Mouse (Mus musculus) ES-Bruce4 (cell line): ENCODE data around the gene Smu1. TPM values are rescaled to one million over a fixed set of nuclear protein-coding genes. Genes with fewer than 3 reads are reported as not detected.

Source experiments
- H3K27ac ChIP-seq: 2 replicates; pipeline ENCODE4 v1.5.1; 2012; ENCODE audit warnings: low read length, inconsistent platforms; ENCODE audit not compliant: insufficient read depth
- H3K27me3 ChIP-seq: 2 replicates; pipeline ENCODE4 v1.6.1; 2012; ENCODE audit warnings: mild to moderate bottlenecking, low read length, inconsistent platforms; ENCODE audit not compliant: control insufficient read depth, poor library complexity, insufficient read depth, severe bottlenecking
- H3K36me3 ChIP-seq: 2 replicates; pipeline ENCODE4 v1.6.1; 2012; ENCODE audit warnings: inconsistent platforms, mild to moderate bottlenecking, low read length, moderate library complexity; ENCODE audit not compliant: control insufficient read depth, poor library complexity, insufficient read depth, severe bottlenecking
- H3K4me1 ChIP-seq: one replicate; pipeline ENCODE4 v1.8.1; 2011; ENCODE audit warnings: low read length; ENCODE audit not compliant: control insufficient read depth, insufficient read depth
- H3K4me3 ChIP-seq: 2 replicates; pipeline ENCODE4 v1.5.1; 2011; ENCODE audit warnings: low read depth, mild to moderate bottlenecking, low read length
- H3K9ac ChIP-seq: 2 replicates; pipeline ENCODE4 v1.6.1; 2012; ENCODE audit warnings: low read depth, mild to moderate bottlenecking, inconsistent platforms; ENCODE audit not compliant: poor library complexity, severe bottlenecking
- H3K9me3 ChIP-seq: replicated peaks from 2 replicates; pipeline ENCODE4 v1.6.1; 2012; ENCODE audit warnings: mild to moderate bottlenecking, low read length, inconsistent platforms; ENCODE audit not compliant: control insufficient read depth, poor library complexity, insufficient read depth, severe bottlenecking
- CTCF ChIP-seq: IDR thresholded peaks from one replicate; pipeline ENCODE4 v1.8.1; 2011; ENCODE audit warnings: low read depth, low read length
- EP300 ChIP-seq: IDR thresholded peaks from 2 replicates; pipeline ENCODE4 v1.6.1; 2011; ENCODE audit warnings: low read depth, low read length; ENCODE audit not compliant: insufficient read depth
- POLR2A ChIP-seq: IDR thresholded peaks from one replicate; pipeline ENCODE4 v1.8.1; 2011; ENCODE audit warnings: low read length; ENCODE audit not compliant: insufficient read depth
- polyA plus RNA-seq: library from polyadenylated mRNA; stranded (reverse); fragments of >200 nt; gene quantifications from 2 replicates; pipeline ENCODE4 v1.2.4, GENCODE M21; 2011; ENCODE audit warnings: low read depth; ENCODE audit not compliant: missing spikeins, insufficient read depth, insufficient read length

The Smu1 gene
- polyA plus RNA-seq, 1 experiment, result 196 TPM

GRCm38 (mm10) chr4:40774279-40775259 is 16.8 kb upstream of the Smu1 start:
- Histone ChIP-seq H3K4me3 (peak overlapping the region; percentile 58), H3K9me3 (no peaks in the 10 kb centered on the region), H3K27me3 (no peaks in the 10 kb centered on the region), H3K36me3 (no peaks in the 10 kb centered on the region), H3K27ac (no peak overlapping the region), H3K4me1 (peaks cover 5% of the 10 kb centered on the region), H3K9ac (peak overlapping the region; percentile 21)
- TF ChIP-seq EP300 (no peak), CTCF (peak; percentile 80)

GRCm38 (mm10) chr4:40759876-40760275 is 2.2 kb upstream of the Smu1 start:
- no peak overlapping the region for H3K9ac ChIP-seq
- no peak overlapping the region for H3K27ac ChIP-seq
- no peak for TF ChIP-seq POLR2A
- TF ChIP-seq CTCF, result no peak
- no peak for TF ChIP-seq EP300
- no peaks in the 10 kb centered on the region for H3K4me1 ChIP-seq
- H3K4me3 ChIP-seq, result no peak overlapping the region
- H3K36me3 ChIP-seq, result peaks cover 5% of the 10 kb centered on the region
- no peaks in the 10 kb centered on the region for H3K27me3 ChIP-seq
- no peaks in the 10 kb centered on the region for H3K9me3 ChIP-seq

GRCm38 (mm10) chr4:40757157-40757779 is 455 bp downstream of the Smu1 start:
- Histone ChIP-seq H3K4me1 (no peaks in the 10 kb centered on the region), H3K9ac (peak overlapping the region; percentile 92), H3K27ac (no peak overlapping the region), H3K9me3 (no peaks in the 10 kb centered on the region), H3K36me3 (peaks cover 27% of the 10 kb centered on the region), H3K4me3 (peak overlapping the region; percentile 99), H3K27me3 (no peaks in the 10 kb centered on the region)
- TF ChIP-seq EP300 (no peak), CTCF (no peak), POLR2A (no peak)

GRCm38 (mm10) chr4:40735351-40735750 is 22.4 kb downstream of the Smu1 start:
- H3K9ac ChIP-seq, result no peak overlapping the region
- H3K4me3 ChIP-seq, result no peak overlapping the region
- H3K27me3 ChIP-seq, result no peaks in the 10 kb centered on the region
- TF ChIP-seq EP300 (no peak), CTCF (no peak), POLR2A (no peak)
- no peaks in the 10 kb centered on the region for H3K4me1 ChIP-seq
- no peak overlapping the region for H3K27ac ChIP-seq
- no peaks in the 10 kb centered on the region for H3K9me3 ChIP-seq
- H3K36me3 ChIP-seq, result peaks cover 72% of the 10 kb centered on the region

GRCm38 (mm10) chr4:40731262-40731661 is 26.5 kb downstream of the Smu1 start:
- Histone ChIP-seq H3K27ac (no peak overlapping the region), H3K4me3 (no peak overlapping the region), H3K9ac (no peak overlapping the region), H3K4me1 (no peaks in the 10 kb centered on the region), H3K36me3 (peaks cover 82% of the 10 kb centered on the region), H3K9me3 (no peaks in the 10 kb centered on the region), H3K27me3 (no peaks in the 10 kb centered on the region)
- TF ChIP-seq EP300 (no peak), CTCF (no peak), POLR2A (no peak)

GRCm38 (mm10) chr4:40727247-40727646 is 30.5 kb downstream of the Smu1 start:
- Histone ChIP-seq H3K27ac (0 out of 2 replicates have a peak overlapping the region, but pooled peaks have one; percentile 28), H3K4me1 (no peaks in the 10 kb centered on the region), H3K9ac (no peak overlapping the region), H3K9me3 (no peaks in the 10 kb centered on the region), H3K4me3 (no peak overlapping the region), H3K27me3 (no peaks in the 10 kb centered on the region), H3K36me3 (peaks cover 76% of the 10 kb centered on the region)
- peak; percentile 33 for TF ChIP-seq CTCF
- TF ChIP-seq POLR2A, result no peak
- TF ChIP-seq EP300, result no peak
